Mouse (Mus musculus) heart, embryonic 13.5 days (tissue): ENCODE results near the gene Dusp18. TPM values are rescaled to one million over a fixed set of nuclear protein-coding genes. Genes with fewer than 3 reads are reported as not detected.

ENCODE experiments used
- ATAC-seq: fragments of 200-750 bp; cut with Nextera tagmentation; 2 replicates; pipeline ENCODE4 v1.8.0; 2017; ENCODE audit warnings: moderate TSS enrichment; ENCODE audit not compliant: insufficient number of reproducible peaks, low FRiP score, low TSS enrichment; ENCODE audit errors: extremely low read depth
- H3K27ac ChIP-seq: fragments of 300-500 bp; sonication (generic); replicated peaks from 2 replicates; pipeline ENCODE4 v1.5.1; 2015; ENCODE audit warnings: moderate library complexity, mild to moderate bottlenecking, inconsistent platforms
- H3K27me3 ChIP-seq: fragments of 300-500 bp; sonication (generic); replicated peaks from 2 replicates; pipeline ENCODE4 v1.6.1; 2015; ENCODE audit warnings: mild to moderate bottlenecking, inconsistent platforms
- H3K36me3 ChIP-seq: fragments of 300-500 bp; sonication (generic); 2 replicates; pipeline ENCODE4 v1.6.1; 2015; ENCODE audit warnings: mild to moderate bottlenecking, inconsistent platforms
- H3K4me1 ChIP-seq: fragments of 300-500 bp; sonication (generic); 2 replicates; pipeline ENCODE4 v1.6.1; 2015; ENCODE audit warnings: inconsistent platforms
- H3K4me2 ChIP-seq: fragments of 300-500 bp; sonication (generic); 2 replicates; pipeline ENCODE4 v1.6.1; 2015; ENCODE audit warnings: inconsistent platforms, mild to moderate bottlenecking, moderate library complexity
- H3K4me3 ChIP-seq: fragments of 300-500 bp; sonication (generic); 2 replicates; pipeline ENCODE4 v1.5.1; 2015; ENCODE audit warnings: moderate library complexity, mild to moderate bottlenecking, inconsistent platforms
- H3K9ac ChIP-seq: fragments of 300-500 bp; sonication (generic); 2 replicates; pipeline ENCODE4 v1.6.1; 2015; ENCODE audit warnings: inconsistent platforms, mild to moderate bottlenecking, moderate library complexity
- H3K9me3 ChIP-seq: fragments of 300-500 bp; sonication (generic); 2 replicates; pipeline ENCODE4 v1.6.1; 2016; ENCODE audit warnings: inconsistent platforms
- WGBS: fragments of 180-500 bp; shearing (Covaris S2); methylation state at CpG from one replicate; pipeline ENCODE4 v1.1.7; 2015; ENCODE audit warnings: mixed read lengths; 5-methylcytosine and 5-hydroxymethylcytosine counted together
- polyA plus RNA-seq: library from polyadenylated mRNA; unstranded; fragments of >200 nt; fragmentation: Nextera tagmentation; extraction: Ambion mirVana; gene quantifications from 2 replicates; pipeline ENCODE4 v1.2.1, GENCODE M21; 2015

Dusp18 gene
- polyA plus RNA-seq, 1 experiment from 2014 or later, result 10.7 TPM

DNA sequence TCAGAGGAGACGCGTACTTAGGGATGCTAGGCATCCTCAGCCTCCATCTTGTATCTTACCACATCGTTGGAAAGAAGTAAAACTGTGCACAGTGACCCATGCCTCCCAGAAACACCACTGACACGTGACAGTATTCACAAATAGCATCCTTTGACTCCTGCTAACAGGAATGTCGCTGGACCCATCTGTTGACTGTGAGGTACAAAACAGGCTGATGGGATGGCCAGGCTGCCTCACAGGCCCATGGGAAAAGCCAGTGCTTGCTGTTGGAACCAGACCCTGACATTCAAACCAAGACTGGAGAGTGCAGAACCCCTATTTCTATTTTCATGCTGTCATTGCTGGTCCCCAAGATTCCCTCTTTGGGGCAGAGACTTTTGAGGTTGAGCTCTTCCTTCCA is 37.1 kb upstream of the Dusp18 start:
- Histone ChIP-seq H3K4me2 (no peak overlapping the region), H3K4me1 (peaks cover 12% of the 10 kb centered on the region), H3K4me3 (no peak overlapping the region), H3K27ac (no peak overlapping the region), H3K27me3 (peaks cover 19% of the 10 kb centered on the region), H3K9ac (no peak overlapping the region), H3K36me3 (no peaks in the 10 kb centered on the region), H3K9me3 (no peaks in the 10 kb centered on the region; the same call in 1 of the 2 replicates)
- no peak for ATAC-seq
- 71% methylated on average over 5 of the region's 5 CpGs for WGBS

DNA sequence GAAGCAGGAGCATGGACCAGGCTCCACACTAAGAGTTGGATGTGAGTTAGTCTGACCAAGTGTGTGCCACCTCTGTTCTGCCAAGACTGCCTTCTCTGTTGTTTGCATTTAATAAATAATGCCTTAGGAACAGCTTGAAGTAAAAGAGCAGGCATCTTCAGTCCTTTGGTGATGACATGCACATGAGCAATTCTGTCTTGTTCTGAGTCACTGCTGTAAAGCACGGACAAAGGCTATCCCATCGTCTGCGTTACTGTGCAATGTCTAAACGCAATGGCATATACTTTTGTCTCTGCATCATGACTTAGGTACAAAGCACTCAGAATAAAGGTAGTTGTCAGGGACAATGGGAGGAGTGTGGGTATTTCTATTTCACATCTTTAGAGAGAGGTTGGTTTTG is 35.3 kb upstream of the Dusp18 start:
- no peak overlapping the region for H3K4me2 ChIP-seq
- peaks cover 35% of the 10 kb centered on the region for H3K27me3 ChIP-seq
- ATAC-seq, result no peak
- WGBS, result 89% methylated on average over 4 of the region's 4 CpGs
- no peaks in the 10 kb centered on the region for H3K36me3 ChIP-seq
- no peak overlapping the region for H3K9ac ChIP-seq
- H3K9me3 ChIP-seq, result no peaks in the 10 kb centered on the region; the same call in 1 of the 2 replicates
- no peak overlapping the region for H3K27ac ChIP-seq
- peaks cover 16% of the 10 kb centered on the region for H3K4me1 ChIP-seq
- no peak overlapping the region for H3K4me3 ChIP-seq

- Histone ChIP-seq H3K9ac (no peak overlapping the region), H3K27me3 (peaks cover 40% of the 10 kb centered on the region), H3K9me3 (no peaks in the 10 kb centered on the region), H3K36me3 (no peaks in the 10 kb centered on the region), H3K4me3 (no peak overlapping the region), H3K4me2 (no peak overlapping the region), H3K27ac (no peak overlapping the region), H3K4me1 (peaks cover 16% of the 10 kb centered on the region)
- WGBS, result 71% methylated on average over 4 of the region's 4 CpGs
- ATAC-seq, result no peak
Observed at GRCm38 (mm10) chr11:3860361-3860760, 34.7 kb upstream of the Dusp18 start.

DNA sequence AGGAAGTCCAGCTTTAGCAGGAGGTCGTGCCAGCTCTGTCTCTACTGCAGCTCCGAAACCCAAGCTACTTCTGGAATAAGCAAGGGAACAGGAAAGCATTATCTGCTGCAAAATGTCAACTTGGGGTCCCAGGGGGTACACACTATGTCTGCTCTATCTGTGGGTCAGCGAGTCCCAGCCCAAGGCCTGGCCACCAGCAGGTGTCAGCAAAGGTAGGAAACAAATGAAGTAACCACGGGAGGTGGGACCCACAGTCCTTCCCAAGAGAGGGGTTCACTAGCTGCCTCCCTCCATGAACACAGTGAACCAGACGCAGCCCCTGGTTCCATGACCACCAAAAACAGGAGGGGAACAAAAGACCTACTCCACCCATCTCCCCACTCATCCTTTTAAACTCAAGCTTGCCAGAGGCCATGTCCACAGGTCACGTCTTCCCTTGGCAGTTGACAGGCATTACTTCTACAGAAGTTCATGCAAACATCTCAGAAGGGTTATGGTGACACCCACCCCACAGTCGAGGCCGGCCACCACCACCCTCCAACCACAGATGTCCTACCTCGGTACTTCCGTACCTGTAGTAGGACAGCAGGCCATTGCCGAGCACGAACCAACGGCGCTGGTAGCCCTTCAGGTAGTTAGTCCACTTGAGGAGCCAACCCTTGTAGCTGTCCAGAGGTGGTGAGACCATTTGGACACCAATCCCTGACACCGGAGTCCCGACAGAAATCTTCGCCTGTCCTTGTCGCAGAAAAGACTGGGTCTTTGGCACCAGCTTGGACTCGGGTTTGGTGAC is 32.2 kb upstream of the Dusp18 start:
- H3K4me2 ChIP-seq, result peak overlapping the region; percentile 88
- 67% methylated on average over 19 of the region's 19 CpGs for WGBS
- ATAC-seq, result no peak
- no peaks in the 10 kb centered on the region for H3K36me3 ChIP-seq
- peak overlapping the region; percentile 80 for H3K9ac ChIP-seq
- H3K4me3 ChIP-seq, result peak overlapping the region; percentile 59
- no peak overlapping the region for H3K27ac ChIP-seq
- peaks cover 55% of the 10 kb centered on the region for H3K27me3 ChIP-seq
- peaks cover 16% of the 10 kb centered on the region for H3K4me1 ChIP-seq
- no peaks in the 10 kb centered on the region for H3K9me3 ChIP-seq

GRCm38 (mm10) chr11:3863454-3864112 is 31.5 kb upstream of the Dusp18 start, which contains the start of gene Osbp2:
TSS of gene Osbp2 (minus strand) at chr11:3863903.
- peak; percentile 83 for ATAC-seq
- Histone ChIP-seq H3K9ac (peak within 1 kb of the TSS; percentile 80), H3K27me3 (peaks cover 55% of the 10 kb centered on the region), H3K4me2 (peak within 1 kb of the TSS; percentile 88), H3K4me3 (peak within 1 kb of the TSS; percentile 59), H3K27ac (no peak within 1 kb of the TSS), H3K36me3 (no peaks in the 10 kb centered on the region), H3K9me3 (no peaks in the 10 kb centered on the region), H3K4me1 (peaks cover 16% of the 10 kb centered on the region)
- WGBS, result 4% methylated on average over 47 of the region's 58 CpGs

- H3K27ac ChIP-seq, result no peak overlapping the region
- H3K9me3 ChIP-seq, result no peaks in the 10 kb centered on the region
- ATAC-seq, result no peak
- 42% methylated on average over 6 of the region's 6 CpGs for WGBS
- H3K4me3 ChIP-seq, result peak overlapping the region; percentile 59
- peaks cover 55% of the 10 kb centered on the region for H3K27me3 ChIP-seq
- peak overlapping the region; percentile 88 for H3K4me2 ChIP-seq
- H3K36me3 ChIP-seq, result no peaks in the 10 kb centered on the region
- peaks cover 16% of the 10 kb centered on the region for H3K4me1 ChIP-seq
- no peak overlapping the region for H3K9ac ChIP-seq
Observed at GRCm38 (mm10) chr11:3864343-3864742, 30.7 kb upstream of the Dusp18 start.

- WGBS, result 68% methylated on average over 6 of the region's 6 CpGs
- no peaks in the 10 kb centered on the region for H3K9me3 ChIP-seq
- no peak overlapping the region for H3K9ac ChIP-seq
- H3K4me3 ChIP-seq, result no peak overlapping the region
- no peaks in the 10 kb centered on the region for H3K4me1 ChIP-seq
- ATAC-seq, result no peak
- H3K27ac ChIP-seq, result no peak overlapping the region
- peaks cover 5% of the 10 kb centered on the region for H3K27me3 ChIP-seq
- no peaks in the 10 kb centered on the region for H3K36me3 ChIP-seq
- no peak overlapping the region for H3K4me2 ChIP-seq
Observed at GRCm38 (mm10) chr11:3876419-3876818, 18.6 kb upstream of the Dusp18 start.

GRCm38 (mm10) chr11:3878660-3879059 is 16.4 kb upstream of the Dusp18 start:
- WGBS, result 58% methylated on average over 7 of the region's 7 CpGs
- no peak for ATAC-seq

GRCm38 (mm10) chr11:3879836-3880235 is 15.2 kb upstream of the Dusp18 start:
- 37% methylated on average over 2 of the region's 2 CpGs for WGBS
- Histone ChIP-seq H3K9me3 (no peaks in the 10 kb centered on the region), H3K9ac (no peak overlapping the region), H3K4me2 (no peak overlapping the region), H3K4me1 (0 out of 2 replicates have a peak, but pooled peaks cover under 1% of the 10 kb centered on the region), H3K4me3 (no peak overlapping the region), H3K27ac (no peak overlapping the region), H3K36me3 (no peaks in the 10 kb centered on the region), H3K27me3 (peaks cover 22% of the 10 kb centered on the region)
- ATAC-seq, result no peak

More at GRCm38 (mm10) chr11:3878660-3879059, 16.4 kb upstream of the Dusp18 start:
- Histone ChIP-seq H3K36me3 (no peaks in the 10 kb centered on the region), H3K4me3 (no peak overlapping the region), H3K27me3 (peaks cover 22% of the 10 kb centered on the region), H3K9me3 (no peaks in the 10 kb centered on the region), H3K9ac (no peak overlapping the region), H3K4me1 (no peaks in the 10 kb centered on the region), H3K27ac (no peak overlapping the region), H3K4me2 (no peak overlapping the region)

- no peak for ATAC-seq
- Histone ChIP-seq H3K27me3 (peaks cover 25% of the 10 kb centered on the region), H3K36me3 (no peaks in the 10 kb centered on the region), H3K9ac (no peak overlapping the region), H3K9me3 (no peaks in the 10 kb centered on the region), H3K4me2 (no peak overlapping the region), H3K27ac (no peak overlapping the region), H3K4me1 (0 out of 2 replicates have a peak, but pooled peaks cover 2% of the 10 kb centered on the region), H3K4me3 (no peak overlapping the region)
- 71% methylated on average over 3 of the region's 3 CpGs for WGBS
Observed at GRCm38 (mm10) chr11:3883711-3884110, 11.3 kb upstream of the Dusp18 start.

- Histone ChIP-seq H3K4me3 (no peak overlapping the region), H3K27me3 (peaks cover 21% of the 10 kb centered on the region; the same call in 1 of the 2 replicates), H3K27ac (no peak overlapping the region), H3K9ac (no peak overlapping the region), H3K4me1 (0 out of 2 replicates have a peak, but pooled peaks cover 2% of the 10 kb centered on the region), H3K4me2 (no peak overlapping the region), H3K9me3 (no peaks in the 10 kb centered on the region), H3K36me3 (no peaks in the 10 kb centered on the region)
- no peak for ATAC-seq
- WGBS, result 62% methylated on average over 5 of the region's 5 CpGs
Observed at GRCm38 (mm10) chr11:3887331-3887730, 7.7 kb upstream of the Dusp18 start.
